Mouse (Mus musculus): ENCODE measurements at regions not wholly inside any gene's neighbourhood (a gene's known extent, or its start where the extent isn't known, plus 50 kb on each side); places are given as distances from the start of the nearest gene placed in this dataset.
A peak's percentile ranks its signal among the peaks of the same experiment; 100 is the strongest.

- no peaks in the 10 kb centered on the region for H3K27me3 ChIP-seq
- H3K36me3 ChIP-seq, result no peaks in the 10 kb centered on the region
- no peak overlapping the region for H3K9ac ChIP-seq (replicated peaks)
- no peak overlapping the region for H3K27ac ChIP-seq
- 86% methylated on average over 15 of the region's 15 CpGs for WGBS
- H3K4me1 ChIP-seq (replicated peaks), result peaks cover 7% of the 10 kb centered on the region
- H3K4me2 ChIP-seq, result no peak overlapping the region
- no peaks in the 10 kb centered on the region for H3K9me3 ChIP-seq
- ATAC-seq (ENCODE audit: insufficient number of reproducible peaks, insufficient read depth, low FRiP score, low TSS enrichment, low read depth), result no peak
- H3K4me3 ChIP-seq (replicated peaks), result no peak overlapping the region
Measured at GRCm38 (mm10) chr13:97559611-97560385, 200.6 kb downstream of the Gm10260 start.

GRCm38 (mm10) chr13:97558884-97559283 lies 201.5 kb downstream of the Gm10260 start:
- Histone ChIP-seq H3K36me3 (no peaks in the 10 kb centered on the region), H3K4me1 (replicated peaks) (peaks cover 7% of the 10 kb centered on the region), H3K27ac (no peak overlapping the region), H3K27me3 (no peaks in the 10 kb centered on the region), H3K9me3 (no peaks in the 10 kb centered on the region), H3K4me2 (no peak overlapping the region), H3K4me3 (replicated peaks) (no peak overlapping the region), H3K9ac (replicated peaks) (no peak overlapping the region)
- ATAC-seq (ENCODE audit: insufficient number of reproducible peaks, insufficient read depth, low FRiP score, low TSS enrichment, low read depth), result no peak
- WGBS, result 89% methylated on average over 3 of the region's 3 CpGs

DNA sequence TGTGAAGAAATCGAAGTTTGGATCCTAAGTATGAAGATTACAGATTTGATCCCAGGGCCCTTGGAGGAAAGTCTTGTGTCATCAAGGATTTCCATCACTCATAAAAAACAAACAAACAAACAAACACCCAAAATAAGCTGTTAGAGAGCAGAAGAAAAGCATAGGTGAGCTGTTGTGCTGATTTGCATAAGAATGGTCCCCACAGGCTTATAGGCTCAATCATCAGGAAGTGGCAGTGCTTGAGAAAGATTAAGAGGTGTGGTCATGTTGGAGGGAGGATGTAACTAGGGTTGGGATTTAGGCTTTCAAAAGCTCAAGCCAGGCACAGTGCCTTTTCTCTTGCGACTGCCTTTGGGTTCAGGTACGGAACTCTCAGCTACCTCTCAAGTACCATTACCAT lies 205.1 kb downstream of the Gm10260 start:
- Histone ChIP-seq H3K36me3 (no peaks in the 10 kb centered on the region), H3K27ac (no peak overlapping the region), H3K4me2 (no peak overlapping the region), H3K4me1 (replicated peaks) (0 out of 2 replicates have a peak, but pooled peaks cover 8% of the 10 kb centered on the region), H3K9ac (replicated peaks) (no peak overlapping the region), H3K9me3 (no peaks in the 10 kb centered on the region), H3K4me3 (replicated peaks) (no peak overlapping the region), H3K27me3 (no peaks in the 10 kb centered on the region)
- no peak for ATAC-seq (ENCODE audit: insufficient number of reproducible peaks, insufficient read depth, low FRiP score, low TSS enrichment, low read depth)
- 92% methylated on average over 3 of the region's 3 CpGs for WGBS

DNA sequence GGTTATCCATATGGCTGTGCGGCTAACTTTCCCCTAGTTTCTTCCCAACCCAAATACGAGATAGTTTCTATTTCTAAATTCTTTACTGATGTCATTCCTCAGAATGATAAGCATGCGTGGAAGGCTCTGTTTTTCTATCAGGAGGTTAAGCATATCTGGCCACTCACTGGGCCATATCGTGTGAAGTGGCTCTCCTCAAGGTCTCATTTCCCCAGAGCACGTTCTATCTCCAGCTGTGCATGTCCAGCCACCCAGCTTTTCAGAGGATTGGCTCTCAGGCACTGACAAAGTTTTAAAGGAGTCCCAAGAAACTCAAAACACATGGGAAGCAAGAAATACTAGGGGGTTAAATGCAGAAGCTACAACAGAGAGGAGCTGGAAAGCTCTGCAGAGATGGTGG lies 205.8 kb downstream of the Gm10260 start:
- no peak overlapping the region for H3K4me3 ChIP-seq (replicated peaks)
- no peak for ATAC-seq (ENCODE audit: insufficient number of reproducible peaks, insufficient read depth, low FRiP score, low TSS enrichment, low read depth)
- H3K27me3 ChIP-seq, result no peaks in the 10 kb centered on the region
- WGBS, result 64% methylated on average over 5 of the region's 5 CpGs
- no peak overlapping the region for H3K4me2 ChIP-seq
- H3K9me3 ChIP-seq, result no peaks in the 10 kb centered on the region
- H3K27ac ChIP-seq, result no peak overlapping the region
- H3K9ac ChIP-seq (replicated peaks), result no peak overlapping the region
- H3K4me1 ChIP-seq (replicated peaks), result 0 out of 2 replicates have a peak, but pooled peaks cover 8% of the 10 kb centered on the region
- no peaks in the 10 kb centered on the region for H3K36me3 ChIP-seq

GRCm38 (mm10) chr13:97552236-97552635 lies 208.2 kb downstream of the Gm10260 start:
- no peak overlapping the region for H3K9ac ChIP-seq (replicated peaks)
- peaks cover 14% of the 10 kb centered on the region; the same call in 1 of the 2 replicates for H3K4me1 ChIP-seq (replicated peaks)
- H3K27ac ChIP-seq, result no peak overlapping the region
- H3K4me3 ChIP-seq (replicated peaks), result no peak overlapping the region
- no peaks in the 10 kb centered on the region for H3K36me3 ChIP-seq
- no peaks in the 10 kb centered on the region for H3K9me3 ChIP-seq
- no peak for ATAC-seq (ENCODE audit: insufficient number of reproducible peaks, insufficient read depth, low FRiP score, low TSS enrichment, low read depth)
- no peaks in the 10 kb centered on the region for H3K27me3 ChIP-seq
- no peak overlapping the region for H3K4me2 ChIP-seq
- 65% methylated on average over 4 of the region's 4 CpGs for WGBS

GRCm38 (mm10) chr13:97550880-97551279 lies 209.6 kb downstream of the Gm10260 start:
- Histone ChIP-seq H3K27ac (no peak overlapping the region), H3K36me3 (no peaks in the 10 kb centered on the region), H3K9me3 (no peaks in the 10 kb centered on the region), H3K9ac (replicated peaks) (no peak overlapping the region), H3K4me2 (no peak overlapping the region), H3K4me3 (replicated peaks) (no peak overlapping the region), H3K4me1 (replicated peaks) (peaks cover 14% of the 10 kb centered on the region; the same call in 1 of the 2 replicates), H3K27me3 (no peaks in the 10 kb centered on the region)
- no peak for ATAC-seq (ENCODE audit: insufficient number of reproducible peaks, insufficient read depth, low FRiP score, low TSS enrichment, low read depth)
- WGBS, result 91% methylated on average over 3 of the region's 3 CpGs

GRCm38 (mm10) chr13:97550172-97550571 lies 210.3 kb downstream of the Gm10260 start:
- Histone ChIP-seq H3K4me3 (replicated peaks) (no peak overlapping the region), H3K4me1 (replicated peaks) (peaks cover 14% of the 10 kb centered on the region; the same call in 1 of the 2 replicates), H3K9me3 (no peaks in the 10 kb centered on the region), H3K4me2 (no peak overlapping the region), H3K36me3 (no peaks in the 10 kb centered on the region), H3K9ac (replicated peaks) (no peak overlapping the region), H3K27ac (no peak overlapping the region), H3K27me3 (no peaks in the 10 kb centered on the region)
- no peak for ATAC-seq (ENCODE audit: insufficient number of reproducible peaks, insufficient read depth, low FRiP score, low TSS enrichment, low read depth)
- WGBS, result 82% methylated on average over 5 of the region's 5 CpGs

- Histone ChIP-seq H3K4me1 (replicated peaks) (peaks cover 14% of the 10 kb centered on the region; the same call in 1 of the 2 replicates), H3K4me3 (replicated peaks) (no peak overlapping the region), H3K4me2 (no peak overlapping the region), H3K27me3 (no peaks in the 10 kb centered on the region), H3K36me3 (no peaks in the 10 kb centered on the region), H3K9me3 (0 out of 2 replicates have a peak, but pooled peaks cover 2% of the 10 kb centered on the region), H3K9ac (replicated peaks) (no peak overlapping the region), H3K27ac (no peak overlapping the region)
- WGBS, result 88% methylated on average over 6 of the region's 6 CpGs
- no peak for ATAC-seq (ENCODE audit: insufficient number of reproducible peaks, insufficient read depth, low FRiP score, low TSS enrichment, low read depth)
Measured at GRCm38 (mm10) chr13:97549384-97549783, 211.0 kb downstream of the Gm10260 start.

DNA sequence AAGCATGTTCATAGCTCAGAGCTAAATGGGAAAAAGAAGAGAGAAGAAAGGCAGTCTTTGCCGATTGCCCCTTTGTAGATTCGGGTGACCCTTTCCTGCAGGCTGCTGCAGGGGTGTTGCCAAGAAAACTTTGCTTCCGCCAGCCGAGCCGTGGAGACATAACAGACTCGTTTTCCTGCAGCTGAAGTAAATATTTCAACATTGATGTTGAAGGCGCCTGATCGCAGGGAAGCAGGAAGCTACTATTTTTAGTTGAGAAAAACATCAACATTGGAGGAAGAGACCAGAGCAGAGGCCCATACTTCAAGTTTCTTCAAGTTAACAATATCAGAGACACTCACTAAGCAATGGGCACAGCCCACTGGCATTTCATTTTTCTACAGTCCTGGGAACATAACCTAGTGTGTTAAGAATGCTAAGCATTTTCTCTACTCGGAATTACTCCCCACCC lies 211.9 kb downstream of the Gm10260 start:
- peaks cover 14% of the 10 kb centered on the region; the same call in 1 of the 2 replicates for H3K4me1 ChIP-seq (replicated peaks)
- H3K27me3 ChIP-seq, result no peaks in the 10 kb centered on the region
- no peak for ATAC-seq (ENCODE audit: insufficient number of reproducible peaks, insufficient read depth, low FRiP score, low TSS enrichment, low read depth)
- H3K4me3 ChIP-seq (replicated peaks), result no peak overlapping the region
- H3K27ac ChIP-seq, result peak overlapping the region; percentile 53; the same call in 1 of the 2 replicates
- WGBS, result 48% methylated on average over 9 of the region's 9 CpGs
- H3K9me3 ChIP-seq, result 0 out of 2 replicates have a peak, but pooled peaks cover 2% of the 10 kb centered on the region
- no peaks in the 10 kb centered on the region for H3K36me3 ChIP-seq
- H3K4me2 ChIP-seq, result no peak overlapping the region
- no peak overlapping the region for H3K9ac ChIP-seq (replicated peaks)

DNA sequence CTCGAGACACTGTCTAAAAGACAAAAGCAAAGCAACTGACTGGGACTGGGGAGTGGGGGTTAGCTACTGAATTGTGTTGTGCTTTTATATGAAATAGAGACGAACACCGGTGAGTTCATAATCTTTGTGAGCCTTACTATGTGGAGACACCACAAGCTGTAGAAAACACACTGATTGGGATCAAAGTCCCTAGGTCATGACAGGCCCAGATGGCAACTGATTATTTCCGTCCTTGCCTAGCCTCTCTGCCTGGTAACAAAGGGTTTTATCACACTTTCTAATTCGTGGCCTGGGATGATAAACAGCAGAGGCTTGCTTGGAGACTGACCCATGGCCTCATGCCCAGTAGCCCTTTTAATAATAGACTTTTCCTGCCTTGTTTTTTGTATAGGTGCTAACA lies 213.5 kb downstream of the Gm10260 start:
- 59% methylated on average over 5 of the region's 5 CpGs for WGBS
- Histone ChIP-seq H3K9ac (replicated peaks) (no peak overlapping the region), H3K27ac (no peak overlapping the region), H3K4me3 (replicated peaks) (no peak overlapping the region), H3K27me3 (no peaks in the 10 kb centered on the region), H3K4me2 (no peak overlapping the region), H3K36me3 (no peaks in the 10 kb centered on the region), H3K9me3 (0 out of 2 replicates have a peak, but pooled peaks cover 2% of the 10 kb centered on the region), H3K4me1 (replicated peaks) (peaks cover 5% of the 10 kb centered on the region; the same call in 1 of the 2 replicates)
- no peak for ATAC-seq (ENCODE audit: insufficient number of reproducible peaks, insufficient read depth, low FRiP score, low TSS enrichment, low read depth)

GRCm38 (mm10) chr13:97545971-97546454 lies 214.4 kb downstream of the Gm10260 start:
- Histone ChIP-seq H3K4me2 (no peak overlapping the region), H3K4me3 (replicated peaks) (no peak overlapping the region), H3K4me1 (replicated peaks) (peaks cover 5% of the 10 kb centered on the region; the same call in 1 of the 2 replicates), H3K9me3 (0 out of 2 replicates have a peak, but pooled peaks cover 2% of the 10 kb centered on the region), H3K27me3 (no peaks in the 10 kb centered on the region), H3K9ac (replicated peaks) (no peak overlapping the region), H3K36me3 (no peaks in the 10 kb centered on the region), H3K27ac (no peak overlapping the region)
- ATAC-seq (ENCODE audit: insufficient number of reproducible peaks, insufficient read depth, low FRiP score, low TSS enrichment, low read depth), result no peak
- WGBS, result 50% methylated on average over 9 of the region's 9 CpGs

Data from limb, embryonic 12.5 days (tissue).